Mouse (Mus musculus) gonadal fat pad, adult 2 months (tissue): ENCODE measurements at regions not wholly inside any gene's neighbourhood (a gene's known extent, or its start where the extent isn't known, plus 50 kb on each side); places are given as distances from the start of the nearest gene placed in this dataset.

ENCODE experiments used
- DNase-seq: peaks from one replicate; pipeline ENCODE4 v3.0.0-alpha.2; 2012; ENCODE audit warnings: low read depth

DNA sequence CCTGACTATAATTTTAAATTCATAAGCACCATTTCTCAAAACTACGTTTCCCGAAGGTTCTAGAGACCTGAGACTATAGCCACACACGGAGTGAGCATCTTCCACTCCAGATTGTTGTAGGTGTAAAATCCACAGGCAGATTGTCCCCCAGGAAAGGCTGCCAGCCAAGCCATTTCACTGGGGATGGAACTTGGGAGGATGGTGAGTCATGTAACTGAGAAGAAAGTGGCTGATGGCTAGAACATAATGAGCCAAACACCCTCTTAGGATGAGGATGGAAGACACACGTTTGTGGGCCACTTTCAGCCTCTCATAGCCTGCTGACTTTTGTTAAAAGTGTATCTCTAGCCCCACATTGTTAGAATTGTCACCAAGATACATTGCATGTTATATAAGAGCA is 564.1 kb downstream of the Btbd3 start:
- no peak for DNase-seq

GRCm38 (mm10) chr2:138824873-138825272 is 568.5 kb downstream of the Btbd3 start:
- DNase-seq = no peak

GRCm38 (mm10) chr2:138827813-138828570 is 571.6 kb downstream of the Btbd3 start:
- DNase-seq = peak; percentile 57

DNA sequence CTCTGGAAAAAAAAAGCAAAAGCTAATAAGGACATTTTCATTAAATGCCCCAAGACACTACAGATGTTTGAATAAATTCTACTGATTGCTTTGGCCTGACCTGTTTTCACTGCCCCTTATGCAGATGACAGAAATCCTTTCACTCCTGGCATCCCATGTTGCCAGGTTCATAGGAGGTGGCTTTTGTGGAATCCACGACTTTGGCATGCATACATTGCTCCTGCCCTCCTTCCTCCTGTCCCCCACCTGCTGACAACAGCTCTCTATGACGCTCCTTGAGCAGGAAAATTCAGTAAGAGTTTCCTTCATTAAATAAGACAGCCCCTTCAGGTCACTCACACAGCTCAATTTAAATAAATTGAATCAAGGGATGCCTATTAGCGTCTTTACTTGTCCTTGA is 582.5 kb downstream of the Btbd3 start:
- no peak for DNase-seq

DNA sequence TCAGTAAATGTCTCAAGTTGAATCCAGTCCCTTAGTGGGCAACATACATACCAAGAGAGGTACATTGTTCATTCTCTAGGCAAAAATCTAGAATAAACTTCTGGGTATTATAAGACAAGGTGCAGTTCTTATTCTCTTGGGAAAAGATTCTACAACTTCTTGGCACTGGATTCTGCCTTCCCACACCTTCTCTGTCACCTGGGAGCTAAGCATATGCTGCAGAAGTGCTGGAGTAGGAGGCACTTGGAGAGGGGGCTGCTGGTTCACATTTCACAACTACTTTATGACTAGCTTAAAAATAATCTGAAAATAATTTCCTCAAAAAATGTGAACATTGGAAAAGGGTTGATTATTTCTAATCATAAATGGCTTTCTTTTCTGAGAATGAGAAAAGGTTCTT is 602.8 kb downstream of the Btbd3 start:
- DNase-seq = no peak

GRCm38 (mm10) chr2:138896563-138896962 is 597.1 kb upstream of the Sptlc3 start:
- DNase-seq = no peak

- DNase-seq = no peak
Measured at GRCm38 (mm10) chr2:138897101-138897500, 596.6 kb upstream of the Sptlc3 start.

DNA sequence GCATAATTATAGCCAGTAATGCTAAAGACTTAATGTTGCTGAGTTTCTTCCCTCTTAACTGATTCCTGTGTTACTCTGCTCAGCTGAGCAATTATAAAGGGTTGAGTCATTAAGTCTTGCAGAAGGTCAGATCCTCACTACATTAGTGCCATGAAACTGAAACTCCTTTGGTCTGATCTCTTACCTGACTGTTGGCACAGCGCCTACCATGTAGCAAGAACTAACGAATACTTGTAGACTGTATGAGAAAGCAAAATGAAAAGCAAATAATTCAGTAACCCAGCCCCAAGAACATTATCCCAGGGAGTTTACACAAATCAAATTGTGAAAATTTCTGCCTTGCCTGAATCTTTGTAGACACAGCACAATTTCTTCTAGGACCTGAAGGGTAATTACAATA is 556.5 kb upstream of the Sptlc3 start:
- DNase-seq = no peak

- no peak for DNase-seq
Measured at GRCm38 (mm10) chr2:138939367-138939766, 554.3 kb upstream of the Sptlc3 start.

- DNase-seq = no peak
Measured at GRCm38 (mm10) chr2:138966110-138966790, 527.5 kb upstream of the Sptlc3 start.

DNA sequence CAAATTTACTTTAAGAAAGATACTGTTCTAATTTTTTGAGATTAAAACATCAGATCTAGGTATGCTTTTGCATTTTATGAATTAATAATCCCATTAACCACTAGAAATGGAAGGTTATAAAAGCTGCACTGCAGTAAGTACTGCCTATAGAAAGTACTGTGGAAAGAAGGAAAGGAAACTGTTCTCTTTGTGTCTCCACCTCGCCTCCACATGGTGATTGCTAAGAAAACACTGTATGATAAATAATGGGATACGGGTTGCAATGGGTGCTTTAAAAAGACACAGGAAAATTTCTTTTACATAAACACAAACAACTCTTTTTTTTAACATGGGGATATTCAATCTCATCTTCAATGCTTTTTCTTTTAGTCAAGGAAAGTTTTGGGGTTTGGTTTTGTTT is 519.2 kb upstream of the Sptlc3 start:
- DNase-seq = no peak

- no peak for DNase-seq
Measured at GRCm38 (mm10) chr2:138990031-138990430, 503.7 kb upstream of the Sptlc3 start.

DNA sequence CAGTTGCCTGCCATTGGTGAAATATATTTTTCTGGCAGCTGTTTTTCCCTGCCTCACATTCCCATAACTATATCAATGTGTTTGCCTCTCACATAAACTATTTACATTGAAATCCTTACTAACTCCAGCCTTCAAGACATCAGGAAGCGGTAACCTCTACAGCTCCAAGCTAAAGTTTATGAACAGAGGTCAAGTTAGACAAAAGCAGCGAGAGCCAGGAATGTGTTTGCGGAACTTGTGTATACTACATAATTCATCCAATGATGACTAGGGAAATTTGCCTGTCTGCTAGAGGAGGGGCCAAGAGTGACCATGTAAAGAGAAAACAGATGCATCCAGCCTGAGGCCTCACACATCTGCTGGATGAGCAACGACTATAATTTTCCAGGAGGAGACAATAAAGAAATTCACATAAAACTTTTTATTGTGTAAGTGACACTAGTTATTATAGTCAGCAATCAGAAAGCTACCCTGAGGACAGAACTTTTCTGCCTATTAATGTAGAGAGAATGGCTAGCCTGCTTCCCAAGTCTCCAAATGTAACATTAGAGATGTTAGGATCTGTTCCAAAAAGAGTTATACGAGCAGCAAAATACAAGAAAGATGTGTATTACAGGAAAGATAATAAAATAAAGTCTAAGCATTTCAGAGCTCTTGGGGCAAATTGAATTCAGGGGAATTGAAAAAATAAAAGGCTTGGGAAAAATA is 461.5 kb upstream of the Sptlc3 start:
- no peak for DNase-seq

DNA sequence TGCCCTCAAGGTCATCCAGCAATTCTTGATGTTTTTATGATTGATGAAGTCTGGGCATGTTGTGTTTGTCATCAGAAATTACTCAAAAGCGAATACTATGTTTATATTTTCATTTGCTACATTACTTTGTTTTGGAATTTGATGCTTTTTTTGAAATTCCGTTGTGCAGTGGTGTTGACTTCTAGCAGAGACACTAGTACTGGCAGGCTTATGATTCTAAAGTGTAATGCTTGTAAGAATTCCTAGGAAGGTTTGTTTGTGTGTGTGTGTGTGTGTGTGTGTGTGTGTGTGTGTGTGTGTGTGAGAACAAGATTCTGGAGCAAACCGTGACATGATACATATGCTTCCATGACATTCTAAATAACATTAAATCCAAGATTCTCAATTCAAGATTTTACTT is 458.9 kb upstream of the Sptlc3 start:
- no peak for DNase-seq

- no peak for DNase-seq
Measured at GRCm38 (mm10) chr2:139041671-139042273, 451.9 kb upstream of the Sptlc3 start.

GRCm38 (mm10) chr2:139044684-139045083 is 449.0 kb upstream of the Sptlc3 start:
- DNase-seq = no peak

DNA sequence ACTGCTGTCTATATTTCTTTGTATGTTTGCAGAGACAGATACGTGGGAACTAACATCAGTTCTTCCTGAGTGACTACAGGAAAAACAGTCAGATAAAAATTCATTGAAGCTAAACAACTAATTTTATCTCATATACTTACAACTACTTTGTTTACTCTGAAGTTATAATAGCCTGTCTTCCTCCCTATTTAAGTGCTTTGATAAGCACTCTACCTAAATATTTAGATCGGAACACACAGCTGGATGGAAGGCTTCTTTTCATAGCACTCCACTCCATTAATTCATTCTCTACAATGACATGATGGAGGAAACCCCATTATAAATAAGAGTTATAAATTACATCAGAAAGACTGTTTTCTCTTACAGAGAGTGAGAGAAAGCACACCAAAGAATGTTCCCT is 438.5 kb upstream of the Sptlc3 start:
- DNase-seq = no peak

GRCm38 (mm10) chr2:139069276-139069961 is 424.3 kb upstream of the Sptlc3 start:
- no peak for DNase-seq

- DNase-seq = no peak
Measured at GRCm38 (mm10) chr2:139071690-139072089, 422.0 kb upstream of the Sptlc3 start.

DNA sequence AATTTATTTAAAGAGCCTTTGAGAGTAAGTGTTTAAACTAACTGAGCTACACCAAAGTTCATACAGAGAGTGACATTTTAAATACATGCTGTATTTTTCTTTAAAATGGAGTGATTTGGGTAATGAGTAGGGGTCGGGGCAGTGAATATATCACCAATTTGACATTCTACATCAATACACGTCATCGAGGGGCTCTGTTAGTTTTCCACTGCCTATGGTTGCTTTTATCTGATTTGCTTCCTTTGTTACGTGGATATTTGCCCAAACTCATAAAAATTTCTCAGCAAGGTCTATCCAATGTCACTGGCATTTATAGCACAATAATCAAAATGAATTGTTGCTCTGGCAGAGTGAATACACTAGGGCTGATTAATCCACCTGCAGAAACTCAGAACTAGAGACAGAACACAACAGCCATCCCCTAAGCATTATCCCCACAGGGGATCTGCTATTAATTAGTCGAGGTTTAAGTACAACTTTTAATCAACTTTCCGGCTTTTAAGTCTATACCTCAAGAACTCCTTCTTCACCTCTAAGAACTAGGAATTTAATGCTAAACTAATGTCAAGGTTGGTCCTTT is 400.1 kb upstream of the Sptlc3 start:
- no peak for DNase-seq

DNA sequence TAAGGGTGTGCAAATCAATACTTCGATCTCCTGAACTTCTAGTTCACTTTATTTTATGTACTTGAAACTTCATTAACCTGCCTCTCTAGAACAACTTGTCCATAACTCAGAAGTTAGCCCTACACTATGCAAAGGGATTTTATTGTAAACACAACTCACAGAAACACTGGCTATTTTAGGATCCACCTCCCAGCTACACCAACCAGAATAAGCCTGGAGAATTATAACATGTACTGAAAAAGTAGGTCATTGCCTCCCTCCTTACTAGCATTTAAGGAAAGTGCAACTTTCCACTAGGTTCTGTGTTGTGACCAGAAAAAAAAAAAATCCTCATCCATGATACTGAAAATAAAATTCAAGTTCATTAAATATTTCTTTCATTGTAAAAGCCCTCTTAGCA is 382.0 kb upstream of the Sptlc3 start:
- no peak for DNase-seq

DNA sequence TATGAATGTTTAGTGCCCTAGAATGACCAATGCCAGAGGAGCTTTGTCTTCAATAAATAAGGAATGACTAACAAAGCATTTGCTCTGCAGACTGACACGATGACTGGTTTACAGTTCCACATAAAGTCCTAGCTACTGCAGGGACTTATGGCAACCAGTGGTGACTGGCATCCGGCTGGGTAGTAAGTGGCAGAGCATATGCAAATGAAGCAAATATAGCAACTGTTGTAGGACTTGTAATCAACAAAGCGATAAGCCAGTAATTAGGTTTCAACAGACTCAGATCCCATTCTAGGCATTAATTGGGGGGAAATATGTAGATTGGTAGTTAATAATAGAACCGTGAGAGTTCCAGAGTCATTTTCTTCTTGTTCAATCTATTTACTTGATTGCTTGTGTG is 379.2 kb upstream of the Sptlc3 start:
- no peak for DNase-seq
